Mouse (Mus musculus) midbrain, embryonic 12.5 days (tissue): ENCODE data around the gene Socs3. TPM values are rescaled to one million over a fixed set of nuclear protein-coding genes. Genes with fewer than 3 reads are reported as not detected.

Source experiments
- ATAC-seq: fragments of 200-750 bp; cut with Nextera tagmentation; 2 replicates; pipeline ENCODE4 v1.8.0; 2017; ENCODE audit warnings: low read depth, moderate TSS enrichment, moderate library complexity; ENCODE audit not compliant: low FRiP score
- H3K27ac ChIP-seq: fragments of 300-500 bp; sonication (generic); replicated peaks from 2 replicates; pipeline ENCODE4 v1.5.1; 2016; ENCODE audit warnings: mild to moderate bottlenecking
- H3K27me3 ChIP-seq: fragments of 300-500 bp; sonication (generic); 2 replicates; pipeline ENCODE4 v1.6.1; 2016; ENCODE audit warnings: mild to moderate bottlenecking
- H3K36me3 ChIP-seq: fragments of 300-500 bp; sonication (generic); 2 replicates; pipeline ENCODE4 v1.6.1; 2016
- H3K4me1 ChIP-seq: fragments of 300-500 bp; sonication (generic); 2 replicates; pipeline ENCODE4 v1.6.1; 2016
- H3K4me2 ChIP-seq: fragments of 300-500 bp; sonication (generic); replicated peaks from 2 replicates; pipeline ENCODE4 v1.6.1; 2016; ENCODE audit warnings: mild to moderate bottlenecking, moderate library complexity
- H3K4me3 ChIP-seq: fragments of 300-500 bp; sonication (generic); 2 replicates; pipeline ENCODE4 v1.5.1; 2016; ENCODE audit warnings: mild to moderate bottlenecking
- H3K9ac ChIP-seq: fragments of 300-500 bp; sonication (generic); replicated peaks from 2 replicates; pipeline ENCODE4 v1.6.1; 2016; ENCODE audit warnings: mild to moderate bottlenecking, moderate library complexity
- H3K9me3 ChIP-seq: fragments of 300-500 bp; sonication (generic); 2 replicates; pipeline ENCODE4 v1.6.1; 2016; ENCODE audit warnings: mild to moderate bottlenecking
- WGBS: fragments of 180-500 bp; shearing (Covaris S2); methylation state at CpG from one replicate; pipeline ENCODE4 v1.1.7; 2016; 5-methylcytosine and 5-hydroxymethylcytosine counted together
- polyA plus RNA-seq: library from polyadenylated mRNA; unstranded; fragments of >200 nt; fragmentation: Nextera tagmentation; extraction: Ambion mirVana; gene quantifications from 2 replicates; pipeline ENCODE4 v1.2.1, GENCODE M21; 2016

Socs3 gene
- polyA plus RNA-seq, 1 experiment from 2014 or later = 13.2 TPM

DNA sequence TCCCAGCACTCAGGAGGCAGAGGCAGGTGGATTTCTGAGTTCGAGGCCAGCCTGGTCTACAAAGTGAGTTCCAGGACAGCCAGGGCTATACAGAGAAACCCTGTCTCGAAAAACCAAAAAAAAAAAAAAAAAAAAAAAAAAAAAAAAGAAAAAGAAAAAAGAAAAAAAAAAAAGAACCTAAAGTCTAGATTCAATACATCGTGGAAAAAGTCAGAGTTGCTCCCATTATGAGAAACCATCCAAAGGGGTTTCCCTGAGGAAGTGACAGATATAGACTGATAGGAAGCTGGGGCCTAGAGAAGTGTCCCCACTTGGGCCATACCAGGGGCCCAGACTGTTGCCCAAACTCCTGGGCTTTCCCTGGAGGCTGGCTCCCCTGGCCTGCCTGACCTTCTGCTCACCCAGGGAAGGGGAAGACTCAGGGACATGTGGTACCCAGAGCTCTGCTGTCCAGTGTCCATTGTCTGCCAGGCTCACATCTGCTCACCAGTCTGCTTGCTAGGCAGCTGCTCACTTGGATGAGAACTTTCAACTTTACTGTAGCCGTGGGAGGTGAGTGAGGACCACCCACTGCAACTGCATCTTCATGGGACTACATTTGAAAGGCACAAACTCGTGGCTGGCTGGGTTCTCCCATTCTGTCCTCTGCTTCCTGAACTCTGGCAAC is 8.0 kb upstream of the Socs3 start:
- H3K4me2 ChIP-seq = no peak overlapping the region
- H3K27me3 ChIP-seq = peaks cover 14% of the 10 kb centered on the region
- H3K27ac ChIP-seq = no peak overlapping the region
- ATAC-seq = no peak
- peaks cover 33% of the 10 kb centered on the region for H3K4me1 ChIP-seq
- H3K9ac ChIP-seq = no peak overlapping the region
- WGBS = 63% methylated on average over 4 of the region's 5 CpGs
- no peaks in the 10 kb centered on the region for H3K36me3 ChIP-seq
- no peak overlapping the region for H3K4me3 ChIP-seq
- H3K9me3 ChIP-seq = no peaks in the 10 kb centered on the region

DNA sequence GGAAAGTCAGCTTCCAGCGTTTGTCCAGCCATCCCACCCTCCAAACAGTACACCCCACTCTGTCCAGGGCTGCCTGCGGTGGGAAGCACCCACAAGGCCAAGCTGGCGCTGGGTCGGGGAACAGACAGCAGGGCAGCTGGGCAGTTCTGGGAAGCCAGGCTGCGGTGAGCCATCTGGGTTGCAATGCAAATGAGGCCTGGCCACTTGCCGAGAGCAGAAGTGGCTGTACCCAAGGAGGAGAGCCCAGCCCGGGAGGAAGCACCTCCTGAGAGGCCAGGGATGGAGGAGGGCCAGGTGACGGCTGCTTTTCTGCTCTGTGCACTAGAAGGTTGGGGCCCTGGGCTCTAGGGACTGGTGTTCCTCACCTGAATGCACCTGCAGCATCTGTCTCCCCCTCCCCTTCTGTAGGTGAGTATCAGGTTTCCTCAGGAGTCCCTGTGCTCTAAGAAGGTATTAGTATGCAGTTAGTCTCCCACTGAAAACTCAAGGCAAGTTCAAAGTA is 6.3 kb upstream of the Socs3 start:
- no peaks in the 10 kb centered on the region for H3K36me3 ChIP-seq
- peak overlapping the region; percentile 39; the same call in 1 of the 2 replicates for H3K9ac ChIP-seq
- peak overlapping the region; percentile 94 for H3K27ac ChIP-seq
- 0% methylated on average over 8 of the region's 8 CpGs for WGBS
- peak; percentile 61 for ATAC-seq
- H3K4me3 ChIP-seq = no peak overlapping the region
- H3K27me3 ChIP-seq = peaks cover 21% of the 10 kb centered on the region
- no peaks in the 10 kb centered on the region for H3K9me3 ChIP-seq
- peak overlapping the region; percentile 32 for H3K4me2 ChIP-seq
- peaks cover 33% of the 10 kb centered on the region for H3K4me1 ChIP-seq

DNA sequence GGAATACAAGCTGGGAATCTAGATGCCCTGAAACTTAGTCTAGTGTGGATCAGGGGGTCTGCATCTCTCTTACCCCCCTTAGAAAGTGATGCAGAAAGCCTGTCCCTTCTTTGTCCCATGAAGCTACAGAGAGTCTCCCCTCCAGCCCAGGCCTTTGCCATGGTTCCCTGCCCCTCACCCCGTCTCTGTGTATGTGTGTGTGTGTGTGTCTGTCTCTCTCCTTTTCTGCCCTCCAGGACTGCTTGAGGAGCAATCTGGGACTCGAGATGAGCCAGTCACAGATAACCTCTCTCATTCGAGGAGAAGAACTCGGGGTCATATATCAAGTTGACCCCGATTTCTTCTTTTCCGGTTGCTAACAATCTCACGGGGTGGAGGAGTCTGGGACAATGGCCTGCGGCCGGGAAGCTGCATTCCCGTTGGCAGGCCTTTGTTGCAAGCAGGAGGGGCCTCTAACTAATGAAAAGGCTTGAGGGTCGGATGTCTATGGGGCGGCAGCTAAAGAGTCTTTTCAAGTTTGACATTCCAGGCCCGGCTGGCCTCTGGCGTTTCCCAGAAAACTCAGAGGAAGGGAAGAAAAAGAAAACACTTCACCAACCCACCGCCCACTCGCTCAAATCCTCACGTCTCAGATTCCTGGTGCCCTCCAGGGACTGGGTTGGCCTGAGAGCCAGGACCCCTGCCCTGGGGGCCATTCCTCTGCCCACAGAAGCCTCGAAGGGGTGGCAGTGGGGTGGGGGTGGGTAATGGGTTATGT is 5.5 kb upstream of the Socs3 start:
- H3K4me2 ChIP-seq = peak overlapping the region; percentile 32
- H3K27ac ChIP-seq = peak overlapping the region; percentile 94
- no peak overlapping the region for H3K4me3 ChIP-seq
- ATAC-seq = peak; percentile 72
- H3K9ac ChIP-seq = no peak overlapping the region; the same call in 1 of the 2 replicates
- peaks cover 24% of the 10 kb centered on the region for H3K27me3 ChIP-seq
- H3K4me1 ChIP-seq = peaks cover 33% of the 10 kb centered on the region
- no peaks in the 10 kb centered on the region for H3K36me3 ChIP-seq
- H3K9me3 ChIP-seq = no peaks in the 10 kb centered on the region
- WGBS = under 1% methylated on average over 18 of the region's 18 CpGs

DNA sequence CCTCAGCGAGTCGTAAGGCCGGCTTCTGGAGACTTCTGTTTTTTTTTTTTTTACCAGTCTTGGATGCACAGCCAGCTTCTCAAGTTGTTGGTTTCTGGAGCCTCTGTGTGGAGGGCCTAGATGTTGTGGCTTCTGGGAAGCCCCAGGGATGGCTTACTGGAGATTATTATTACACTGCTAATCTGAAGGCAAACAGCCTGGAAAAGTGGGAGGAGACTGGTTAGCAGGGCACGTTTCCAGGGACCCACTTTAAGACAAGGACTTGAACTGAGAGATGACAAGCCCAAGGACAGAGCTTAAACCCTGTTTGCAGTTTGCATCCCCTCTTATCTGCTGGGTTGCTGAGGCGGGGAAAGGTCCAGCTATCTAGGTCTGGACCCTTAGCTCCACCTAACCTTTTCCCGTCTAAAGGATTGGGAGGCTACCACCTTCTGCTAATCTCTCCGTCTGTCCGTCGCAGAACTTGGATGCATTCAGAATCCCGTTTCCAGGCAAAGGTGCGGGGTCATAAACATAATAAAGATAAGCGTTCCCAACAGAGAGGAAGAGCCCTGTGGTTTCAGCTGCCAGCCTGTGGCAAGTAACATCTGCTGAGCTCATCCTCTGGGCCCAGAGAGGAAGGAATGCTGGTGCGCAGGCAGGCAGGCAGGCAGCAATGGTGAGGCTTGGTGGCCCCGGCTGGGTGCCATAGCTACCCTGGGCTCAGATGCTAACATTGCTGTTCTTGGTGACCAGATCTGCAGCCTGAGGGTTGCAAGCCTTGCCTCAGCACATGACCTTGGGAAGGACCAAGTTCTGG is 4.7 kb upstream of the Socs3 start:
- H3K27ac ChIP-seq = peak overlapping the region; percentile 94
- no peaks in the 10 kb centered on the region for H3K36me3 ChIP-seq
- WGBS = 11% methylated on average over 14 of the region's 14 CpGs
- no peak for ATAC-seq
- H3K4me1 ChIP-seq = peaks cover 34% of the 10 kb centered on the region
- H3K4me2 ChIP-seq = no peak overlapping the region
- H3K9me3 ChIP-seq = no peaks in the 10 kb centered on the region
- no peak overlapping the region for H3K4me3 ChIP-seq
- peaks cover 28% of the 10 kb centered on the region for H3K27me3 ChIP-seq
- H3K9ac ChIP-seq = no peak overlapping the region

DNA sequence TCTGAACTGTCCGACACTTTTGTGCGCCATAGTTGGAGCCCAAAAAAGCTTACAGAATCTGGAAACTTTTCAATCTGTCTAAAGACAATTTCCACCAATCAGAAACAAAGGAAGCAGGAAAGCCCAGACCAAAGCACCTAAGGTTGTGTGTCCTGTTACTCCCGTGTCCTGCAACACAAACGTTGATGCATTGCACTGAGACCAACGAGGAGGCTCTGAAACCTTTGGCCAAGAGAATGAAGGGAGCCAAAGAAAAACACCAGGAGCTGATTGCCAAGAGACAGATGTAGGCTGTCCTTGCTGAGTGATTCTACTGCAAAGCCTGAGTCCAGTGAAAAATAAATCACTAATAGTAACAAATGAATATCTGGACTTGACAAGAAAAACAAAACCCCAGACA is 3.7 kb upstream of the Socs3 start:
- Histone ChIP-seq H3K27me3 (peaks cover 25% of the 10 kb centered on the region), H3K9me3 (no peaks in the 10 kb centered on the region), H3K4me2 (no peak overlapping the region), H3K27ac (no peak overlapping the region), H3K36me3 (no peaks in the 10 kb centered on the region), H3K4me1 (peaks cover 35% of the 10 kb centered on the region), H3K9ac (no peak overlapping the region), H3K4me3 (no peak overlapping the region)
- WGBS = 41% methylated on average over 5 of the region's 5 CpGs
- ATAC-seq = no peak

DNA sequence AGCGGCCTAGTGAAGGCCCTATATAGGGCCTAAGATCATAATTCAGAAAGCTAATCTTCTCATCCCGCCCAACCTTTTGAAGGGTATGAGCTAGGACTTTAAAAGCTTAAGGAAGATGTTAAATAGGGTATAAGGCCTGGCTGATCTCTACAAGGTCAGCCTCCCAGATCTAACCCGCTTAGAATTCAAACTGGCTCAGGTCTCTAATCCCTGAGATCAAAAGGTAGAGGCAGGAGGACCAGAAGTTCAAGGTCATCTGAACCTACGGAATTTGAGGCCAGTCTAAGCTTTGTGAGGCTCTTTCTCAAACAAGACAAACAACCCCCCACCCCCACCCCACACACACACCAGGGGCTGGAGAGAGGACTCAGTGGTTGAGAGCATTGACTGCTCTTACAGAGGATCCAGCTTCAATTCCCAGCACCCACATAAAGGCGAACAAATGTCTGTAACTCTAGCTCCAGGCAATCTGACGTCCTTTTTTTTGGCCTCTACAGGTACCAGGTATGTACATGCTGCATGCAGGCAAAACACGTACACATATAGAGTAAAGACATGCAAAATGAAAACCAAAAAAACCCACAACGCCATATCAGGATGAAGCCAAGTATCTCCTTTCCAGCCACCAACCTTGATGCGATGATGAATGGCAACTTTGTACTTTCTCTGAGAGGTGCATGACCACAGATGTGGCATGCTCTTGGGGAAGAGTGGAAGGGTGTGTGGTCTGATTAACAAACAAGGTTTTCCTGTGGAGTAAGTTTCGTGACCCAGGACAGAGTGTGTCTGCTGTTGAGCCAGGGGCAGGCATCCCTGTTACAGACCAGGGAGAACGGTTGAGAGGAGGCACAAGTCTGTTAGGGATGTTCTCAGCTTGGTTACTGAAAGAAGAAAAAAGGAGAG is 3.1 kb upstream of the Socs3 start:
- WGBS = 45% methylated on average over 11 of the region's 11 CpGs
- no peak overlapping the region for H3K4me2 ChIP-seq

DNA sequence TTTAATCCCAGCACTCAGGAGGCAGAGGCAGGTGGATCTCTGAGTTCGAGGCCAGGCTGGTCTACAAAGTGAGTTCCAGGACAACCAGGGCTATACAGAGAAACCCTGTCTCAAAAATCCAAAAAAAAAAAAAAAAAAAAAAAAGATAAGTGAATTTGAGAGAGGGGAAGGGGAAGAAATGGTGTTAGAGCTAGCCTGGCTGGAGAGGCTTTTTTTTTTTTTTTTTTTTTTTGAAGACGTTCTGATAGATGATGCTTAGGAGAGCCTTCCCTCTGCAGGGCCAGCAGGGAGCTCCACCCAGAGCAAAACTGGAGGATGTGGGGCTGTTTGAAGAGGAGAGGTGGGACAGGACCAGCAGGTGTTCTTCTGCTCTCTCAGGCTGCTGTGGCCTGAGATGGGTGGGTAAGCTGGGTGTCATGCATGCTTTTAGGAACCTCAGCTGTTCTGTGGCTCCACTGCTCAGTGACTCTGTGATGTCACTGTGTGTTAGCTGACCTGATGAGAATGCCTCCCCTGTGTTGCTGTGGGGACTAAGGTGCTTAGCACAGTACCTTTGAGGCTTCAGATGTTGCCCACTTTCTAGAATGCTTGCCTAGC is 1.9 kb upstream of the Socs3 start:
- Histone ChIP-seq H3K9ac (no peak overlapping the region), H3K27ac (no peak overlapping the region), H3K27me3 (peaks cover 35% of the 10 kb centered on the region), H3K4me1 (peaks cover 53% of the 10 kb centered on the region), H3K4me2 (no peak overlapping the region), H3K4me3 (no peak overlapping the region), H3K36me3 (no peaks in the 10 kb centered on the region), H3K9me3 (no peaks in the 10 kb centered on the region)
- no peak for ATAC-seq
- 96% methylated on average over 1 of the region's 2 CpGs for WGBS

More for the DNA sequence above, 3.1 kb upstream of the Socs3 start:
- no peak for ATAC-seq
- H3K4me1 ChIP-seq = peaks cover 42% of the 10 kb centered on the region
- no peaks in the 10 kb centered on the region for H3K36me3 ChIP-seq
- no peak overlapping the region for H3K4me3 ChIP-seq
- H3K27me3 ChIP-seq = peaks cover 29% of the 10 kb centered on the region
- no peaks in the 10 kb centered on the region for H3K9me3 ChIP-seq
- no peak overlapping the region for H3K27ac ChIP-seq
- H3K9ac ChIP-seq = no peak overlapping the region

DNA sequence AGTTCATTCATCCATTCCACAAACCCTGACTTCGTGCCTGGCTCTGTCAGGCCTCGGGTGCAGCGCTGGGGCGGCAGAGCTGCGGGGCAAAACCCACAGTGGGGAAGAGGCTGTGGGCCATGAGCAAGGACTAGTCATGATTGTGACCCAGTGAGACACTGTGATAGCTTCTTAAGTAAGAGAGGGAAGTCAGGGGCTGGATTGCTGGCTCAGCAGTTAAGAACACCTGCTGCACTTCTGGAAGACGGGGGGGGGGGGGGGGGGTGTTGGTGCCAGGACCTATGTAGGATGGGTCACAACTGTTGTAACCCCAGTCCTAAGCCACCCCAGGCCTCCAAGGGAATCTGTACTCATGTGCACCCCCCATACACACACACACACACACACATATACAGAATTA is 1.3 kb upstream of the Socs3 start:
- H3K9me3 ChIP-seq = no peaks in the 10 kb centered on the region
- no peak overlapping the region for H3K4me3 ChIP-seq
- H3K36me3 ChIP-seq = no peaks in the 10 kb centered on the region
- peaks cover 53% of the 10 kb centered on the region for H3K4me1 ChIP-seq
- no peak overlapping the region for H3K9ac ChIP-seq
- ATAC-seq = no peak
- H3K27me3 ChIP-seq = peaks cover 42% of the 10 kb centered on the region
- no peak overlapping the region for H3K4me2 ChIP-seq
- 81% methylated on average over 5 of the region's 6 CpGs for WGBS
- no peak overlapping the region for H3K27ac ChIP-seq

DNA sequence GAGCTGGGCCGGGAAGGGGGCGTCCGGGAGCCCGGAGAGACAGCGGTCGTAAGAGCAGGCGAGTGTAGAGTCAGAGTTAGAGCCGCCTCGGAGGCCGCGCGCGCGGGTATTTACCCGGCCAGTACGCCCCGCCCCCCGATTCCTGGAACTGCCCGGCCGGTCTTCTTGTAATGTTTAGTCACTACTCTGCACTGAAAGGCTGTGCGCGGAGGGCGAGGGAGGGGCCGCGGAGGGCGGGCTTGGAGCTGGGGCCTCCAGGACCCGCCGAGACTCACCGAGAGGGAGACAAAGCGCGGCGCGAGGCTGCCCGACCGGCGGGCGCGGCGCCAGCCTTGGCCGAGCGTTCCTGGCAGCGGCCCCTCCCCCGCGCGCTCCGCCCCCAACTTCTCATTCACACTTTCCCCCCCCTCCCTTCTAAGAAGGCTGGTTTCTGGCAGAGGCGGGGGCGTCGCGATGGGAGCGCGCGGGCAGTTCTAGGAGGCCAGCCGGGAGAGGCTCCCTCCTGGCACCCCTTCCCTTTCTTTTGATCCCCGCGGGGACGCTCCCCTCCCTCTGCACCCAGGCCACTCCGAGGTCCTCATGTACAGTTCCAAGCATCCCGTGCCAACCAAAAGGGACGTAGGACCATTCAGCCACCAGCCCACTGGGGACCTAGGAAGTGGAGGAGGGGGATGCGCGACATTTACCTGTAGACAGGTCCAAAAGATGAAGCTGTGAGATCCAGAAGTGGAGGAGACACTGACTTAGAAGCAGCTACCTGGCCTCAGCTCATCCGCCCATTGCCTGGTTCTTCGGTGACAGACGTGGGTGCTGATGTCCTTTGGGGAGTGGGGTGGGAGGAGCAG is 525 bp downstream of the Socs3 start:
- Histone ChIP-seq H3K27me3 (peaks cover 60% of the 10 kb centered on the region), H3K4me1 (peaks cover 53% of the 10 kb centered on the region), H3K27ac (peak overlapping the region; percentile 89), H3K9ac (peak overlapping the region; percentile 81), H3K4me2 (peak overlapping the region; percentile 96), H3K36me3 (no peaks in the 10 kb centered on the region), H3K9me3 (no peaks in the 10 kb centered on the region), H3K4me3 (peak overlapping the region; percentile 64)
- ATAC-seq = peak; percentile 92
- WGBS = under 1% methylated on average over 59 of the region's 65 CpGs

DNA sequence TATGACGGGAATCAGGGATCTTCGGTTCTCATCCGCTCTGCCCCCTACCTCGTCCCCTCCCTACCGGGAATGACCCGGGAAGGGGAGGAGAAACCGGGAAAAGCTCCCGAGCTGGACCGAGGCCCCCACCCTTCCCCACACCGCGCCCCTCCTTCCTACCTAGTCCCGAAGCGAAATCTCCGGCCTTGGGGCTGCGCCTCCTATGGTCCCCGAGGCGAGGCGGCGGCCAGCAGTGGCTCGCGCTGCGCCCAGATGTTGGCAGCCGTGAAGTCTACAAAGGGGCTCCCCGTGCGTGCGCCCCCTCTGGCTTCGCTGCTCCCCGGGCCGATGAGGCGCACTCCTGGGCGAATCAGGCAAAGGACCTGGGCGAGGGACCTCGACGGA is 1.1 kb downstream of the Socs3 start:
- peaks cover 65% of the 10 kb centered on the region for H3K27me3 ChIP-seq
- WGBS = 0% methylated on average over 32 of the region's 34 CpGs
- peak; percentile 48 for ATAC-seq

More for the DNA sequence above, 1.1 kb downstream of the Socs3 start:
- Histone ChIP-seq H3K4me3 (peak overlapping the region; percentile 64), H3K9me3 (no peaks in the 10 kb centered on the region), H3K4me2 (peak overlapping the region; percentile 96), H3K36me3 (no peaks in the 10 kb centered on the region), H3K9ac (peak overlapping the region; percentile 81), H3K4me1 (peaks cover 53% of the 10 kb centered on the region), H3K27ac (peak overlapping the region; percentile 89)
